Mouse (Mus musculus) liver, embryonic 12.5 days (tissue): Measurements from ENCODE around the gene Lpin2. TPM values are rescaled to one million over a fixed set of nuclear protein-coding genes. Genes with fewer than 3 reads are reported as not detected.

Experiments used
- ATAC-seq: fragments of 200-750 bp; cut with Nextera tagmentation; 2 replicates; pipeline ENCODE4 v1.8.0; 2017; ENCODE audit warnings: moderate number of reproducible peaks, mild to moderate bottlenecking, moderate library complexity
- H3K27ac ChIP-seq: fragments of 300-500 bp; sonication (generic); 2 replicates; pipeline ENCODE4 v1.5.1; 2016; ENCODE audit warnings: mild to moderate bottlenecking
- H3K27me3 ChIP-seq: fragments of 300-500 bp; sonication (generic); replicated peaks from 2 replicates; pipeline ENCODE4 v1.6.1; 2016; ENCODE audit warnings: mild to moderate bottlenecking, moderate library complexity
- H3K36me3 ChIP-seq: fragments of 300-500 bp; sonication (generic); 2 replicates; pipeline ENCODE4 v1.6.1; 2016; ENCODE audit warnings: mild to moderate bottlenecking, moderate library complexity
- H3K4me1 ChIP-seq: fragments of 300-500 bp; sonication (generic); 2 replicates; pipeline ENCODE4 v1.6.1; 2016
- H3K4me2 ChIP-seq: fragments of 300-500 bp; sonication (generic); 2 replicates; pipeline ENCODE4 v1.6.1; 2016; ENCODE audit warnings: mild to moderate bottlenecking, moderate library complexity
- H3K4me3 ChIP-seq: fragments of 300-500 bp; sonication (generic); 2 replicates; pipeline ENCODE4 v1.5.1; 2016; ENCODE audit warnings: mild to moderate bottlenecking, moderate library complexity
- H3K9ac ChIP-seq: fragments of 300-500 bp; sonication (generic); 2 replicates; pipeline ENCODE4 v1.6.1; 2016; ENCODE audit warnings: mild to moderate bottlenecking, moderate library complexity
- H3K9me3 ChIP-seq: fragments of 300-500 bp; sonication (generic); replicated peaks from 2 replicates; pipeline ENCODE4 v1.6.1; 2016; ENCODE audit warnings: mild to moderate bottlenecking, moderate library complexity
- WGBS: fragments of 180-500 bp; shearing (Covaris S2); methylation state at CpG from one replicate; pipeline ENCODE4 v1.1.7; 2016; ENCODE audit not compliant: insufficient replicate concordance; 5-methylcytosine and 5-hydroxymethylcytosine counted together
- polyA plus RNA-seq: library from polyadenylated mRNA; unstranded; fragments of >200 nt; fragmentation: Nextera tagmentation; extraction: Ambion mirVana; gene quantifications from 2 replicates; pipeline ENCODE4 v1.2.1, GENCODE M21; 2016

The Lpin2 gene
- 40.1 and 42.5 TPM in 2 replicates for polyA plus RNA-seq

DNA sequence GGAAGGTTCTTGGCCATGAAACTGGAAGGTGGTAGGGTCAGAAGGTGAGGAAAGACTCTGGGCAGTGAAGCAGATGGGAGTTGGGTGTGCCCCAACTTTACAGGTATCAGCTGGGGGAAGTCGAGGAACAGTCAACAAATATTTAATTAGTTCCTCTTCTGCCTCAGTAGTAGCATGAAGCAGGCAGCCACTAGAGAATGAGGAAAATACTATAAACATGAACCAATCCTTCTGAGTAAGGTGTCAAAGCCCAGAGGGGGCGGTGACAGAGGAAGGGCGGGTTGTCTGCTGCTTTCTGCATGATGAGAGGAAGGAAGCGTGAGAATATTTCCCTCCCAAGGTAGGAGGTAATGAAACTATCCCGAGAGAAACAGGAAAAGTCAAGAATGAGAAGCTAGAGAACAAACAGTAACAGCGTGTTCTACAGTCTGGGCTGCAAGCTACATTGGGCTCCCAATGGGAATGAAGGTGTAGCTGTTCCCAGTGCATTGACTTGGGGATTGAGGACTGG, at the start of gene Lpin2:
Gene Lpin2, plus strand, starts transcription at position 350 of the 511 bp plus-strand sequence.
- ATAC-seq: no peak
- peak within 1 kb of the TSS; percentile 96 for H3K27ac ChIP-seq
- peak within 1 kb of the TSS; percentile 94 for H3K4me2 ChIP-seq
- peaks cover 68% of the 10 kb centered on the region for H3K4me1 ChIP-seq
- peak within 1 kb of the TSS; percentile 100 for H3K9ac ChIP-seq
- H3K36me3 ChIP-seq: no peaks in the 10 kb centered on the region
- H3K27me3 ChIP-seq: no peaks in the 10 kb centered on the region
- 10% methylated on average over 6 of the region's 6 CpGs for WGBS
- H3K9me3 ChIP-seq: no peaks in the 10 kb centered on the region
- peak within 1 kb of the TSS; percentile 96 for H3K4me3 ChIP-seq

DNA sequence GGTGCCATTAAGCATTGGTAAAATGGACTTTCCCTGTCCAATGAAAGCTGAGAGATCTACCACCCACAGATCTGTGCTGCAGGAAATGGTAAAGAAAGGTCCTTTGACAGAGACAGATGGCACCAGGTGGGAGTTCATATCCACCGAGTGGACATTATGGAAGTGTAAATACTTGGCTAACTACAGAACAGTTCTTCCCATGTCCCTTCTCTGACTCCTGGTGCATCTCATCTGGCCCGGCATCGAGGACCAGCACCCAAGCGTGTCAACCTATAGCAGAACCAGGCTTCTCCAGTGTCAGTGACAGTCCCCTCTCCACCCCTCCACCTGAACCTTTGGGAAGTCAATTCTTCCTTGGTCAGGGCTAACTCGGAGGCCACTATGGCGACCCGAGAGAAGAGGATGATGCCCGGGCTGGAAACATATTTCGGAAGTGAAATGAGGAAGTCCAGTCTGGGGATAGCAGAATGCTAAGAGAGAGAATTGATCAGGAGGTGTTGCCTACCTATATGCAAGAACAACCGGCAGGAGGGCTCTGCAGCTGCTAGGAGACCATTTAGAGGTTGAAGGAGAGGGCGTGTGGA, 49.4 kb upstream of the Lpin2 start:
- Histone ChIP-seq H3K27ac (no peak overlapping the region), H3K4me2 (no peak overlapping the region), H3K36me3 (no peaks in the 10 kb centered on the region), H3K4me3 (no peak overlapping the region), H3K9ac (no peak overlapping the region), H3K4me1 (peaks cover 18% of the 10 kb centered on the region), H3K9me3 (no peaks in the 10 kb centered on the region), H3K27me3 (no peaks in the 10 kb centered on the region)
- no peak for ATAC-seq
- WGBS: 54% methylated on average over 11 of the region's 11 CpGs

DNA sequence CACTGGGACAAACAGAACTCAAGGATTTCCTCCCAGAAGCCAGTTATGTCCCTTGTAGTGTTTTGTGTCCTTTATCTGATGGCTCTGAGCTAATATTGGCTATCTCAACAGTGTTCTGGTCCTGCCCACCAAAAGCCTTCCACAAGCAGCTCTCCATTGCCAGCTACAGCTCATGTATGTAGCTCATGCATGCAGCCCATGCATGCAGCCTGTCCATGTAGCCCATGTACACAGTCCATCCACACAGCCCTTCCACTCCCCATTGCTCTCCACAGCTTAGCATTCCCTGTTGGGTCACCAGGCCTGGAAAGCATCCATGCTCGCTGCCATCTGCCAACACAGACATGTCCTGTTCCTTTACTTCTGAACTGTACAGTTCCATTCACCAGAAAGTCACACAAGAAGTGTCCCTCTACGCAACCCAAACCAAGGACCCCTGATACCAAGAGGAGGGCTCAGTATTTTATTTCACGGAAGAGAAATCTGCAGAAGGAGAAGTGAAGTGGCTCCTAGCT, 47.9 kb upstream of the Lpin2 start:
- H3K27ac ChIP-seq: no peak overlapping the region
- H3K9ac ChIP-seq: no peak overlapping the region
- H3K27me3 ChIP-seq: no peaks in the 10 kb centered on the region
- no peak overlapping the region for H3K4me3 ChIP-seq
- H3K4me1 ChIP-seq: peaks cover 14% of the 10 kb centered on the region
- H3K9me3 ChIP-seq: no peaks in the 10 kb centered on the region
- H3K36me3 ChIP-seq: no peaks in the 10 kb centered on the region
- 79% methylated on average over 3 of the region's 3 CpGs for WGBS
- H3K4me2 ChIP-seq: no peak overlapping the region
- ATAC-seq: no peak

DNA sequence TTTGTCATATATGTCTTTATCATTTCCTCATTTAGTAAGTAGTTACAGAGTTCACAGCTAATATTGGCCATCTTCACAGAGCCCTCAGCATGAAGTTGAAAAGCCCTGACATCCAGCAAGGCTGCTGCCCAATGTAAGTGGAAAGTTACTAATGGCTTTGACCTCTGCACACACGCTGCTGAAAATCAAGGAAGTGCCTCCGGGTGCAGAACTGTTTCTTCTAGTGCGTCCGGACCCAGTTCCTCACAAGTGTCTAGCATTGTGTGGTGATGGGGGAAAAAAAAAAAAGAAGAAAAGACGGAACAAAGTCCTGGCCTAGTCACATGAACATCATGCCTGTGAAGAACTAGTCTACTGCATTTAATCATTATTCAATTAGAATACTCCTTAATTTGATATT, 47.3 kb upstream of the Lpin2 start:
- Histone ChIP-seq H3K27ac (no peak overlapping the region), H3K36me3 (no peaks in the 10 kb centered on the region), H3K4me1 (peaks cover 14% of the 10 kb centered on the region), H3K9me3 (no peaks in the 10 kb centered on the region), H3K4me2 (no peak overlapping the region), H3K27me3 (no peaks in the 10 kb centered on the region), H3K4me3 (no peak overlapping the region), H3K9ac (no peak overlapping the region)
- no peak for ATAC-seq
- WGBS: 40% methylated on average over 5 of the region's 5 CpGs

DNA sequence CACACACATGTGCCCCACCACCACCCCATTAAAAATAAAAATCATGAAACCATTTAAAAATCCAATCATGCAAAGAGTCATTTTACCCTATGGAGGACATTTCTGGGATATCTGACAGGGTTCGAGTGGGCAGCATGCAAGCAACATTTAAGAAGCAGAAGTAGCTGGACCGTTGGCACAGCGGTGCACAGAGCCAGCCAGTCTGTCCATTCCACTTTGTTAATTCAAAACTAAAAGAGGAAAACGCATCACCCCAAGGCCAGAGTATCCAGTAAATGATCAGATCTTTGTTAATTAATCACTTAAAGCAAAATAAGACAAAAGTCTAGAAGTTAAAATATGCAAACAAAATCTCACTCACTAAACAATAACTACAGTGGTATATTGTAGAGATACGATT, 46.5 kb upstream of the Lpin2 start:
- Histone ChIP-seq H3K9ac (no peak overlapping the region), H3K27ac (no peak overlapping the region), H3K4me2 (no peak overlapping the region), H3K9me3 (no peaks in the 10 kb centered on the region), H3K36me3 (no peaks in the 10 kb centered on the region), H3K4me3 (no peak overlapping the region), H3K27me3 (no peaks in the 10 kb centered on the region), H3K4me1 (peaks cover 14% of the 10 kb centered on the region)
- 68% methylated on average over 5 of the region's 5 CpGs for WGBS
- ATAC-seq: no peak

DNA sequence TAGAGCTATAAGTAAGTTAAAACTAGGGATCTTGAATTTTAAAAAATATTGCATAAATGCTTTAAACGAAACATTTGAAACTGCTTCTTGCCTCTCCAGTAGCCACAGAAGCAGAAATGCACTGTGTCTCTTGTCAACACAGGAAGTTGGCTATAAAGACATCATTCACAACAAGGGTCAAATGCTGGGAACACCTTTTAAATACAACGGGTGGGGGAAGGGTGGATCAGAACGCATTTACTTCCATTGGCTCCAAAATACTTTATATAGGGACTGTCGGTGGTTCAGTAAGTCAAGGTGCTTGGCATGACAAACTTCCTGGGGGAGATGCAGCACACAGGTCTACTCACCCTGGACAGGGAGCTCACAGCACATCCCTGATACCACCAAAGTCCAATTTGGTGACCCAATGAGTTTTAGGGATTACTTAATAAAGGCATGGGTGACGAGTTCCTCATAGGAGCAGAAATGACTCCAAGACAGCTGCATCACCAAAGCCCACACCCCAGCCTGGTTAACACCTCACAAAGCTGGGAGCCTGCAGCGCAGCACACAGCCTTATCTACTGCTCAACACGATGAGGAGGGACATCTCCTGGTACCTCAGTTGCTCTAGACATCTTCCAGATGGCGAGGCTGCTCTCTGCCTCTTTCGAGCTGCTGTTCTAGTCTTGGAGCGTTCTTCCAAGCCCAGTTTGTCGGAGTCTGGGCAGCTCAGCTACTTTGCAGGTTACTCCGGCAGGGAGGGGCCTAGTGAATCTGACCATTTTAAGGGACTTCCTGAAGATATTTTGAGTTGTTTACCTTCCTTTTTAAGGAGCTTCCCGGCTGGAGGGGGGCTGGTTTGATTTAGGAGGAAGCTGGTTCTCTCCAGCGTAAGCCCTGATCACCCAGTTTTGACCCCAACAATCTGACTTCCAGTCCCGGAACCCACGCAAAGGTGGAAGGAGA, 45.7 kb upstream of the Lpin2 start:
- Histone ChIP-seq H3K9me3 (no peaks in the 10 kb centered on the region), H3K4me2 (no peak overlapping the region), H3K4me1 (peaks cover 14% of the 10 kb centered on the region), H3K27ac (0 out of 2 replicates have a peak overlapping the region, but pooled peaks have one; percentile 0), H3K36me3 (no peaks in the 10 kb centered on the region), H3K27me3 (no peaks in the 10 kb centered on the region), H3K4me3 (no peak overlapping the region), H3K9ac (no peak overlapping the region)
- peak; percentile 75 for ATAC-seq
- WGBS: 47% methylated on average over 16 of the region's 16 CpGs

DNA sequence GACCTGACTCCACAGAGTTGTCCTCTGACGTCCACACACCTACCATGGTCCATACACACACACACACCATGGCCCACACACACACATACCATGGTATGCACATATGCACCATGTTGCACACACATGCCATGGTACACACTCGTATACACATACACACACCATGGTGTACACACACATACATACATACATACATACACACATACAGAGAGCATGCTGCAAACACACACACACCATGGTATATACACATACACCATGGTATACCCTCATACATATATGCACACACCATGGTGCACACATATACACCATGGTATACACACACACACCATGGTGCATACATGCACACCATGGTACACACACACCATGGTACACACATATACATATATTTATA, 45.0 kb upstream of the Lpin2 start:
- no peak overlapping the region for H3K4me2 ChIP-seq
- 55% methylated on average over 2 of the region's 2 CpGs for WGBS
- H3K27me3 ChIP-seq: no peaks in the 10 kb centered on the region
- no peak overlapping the region for H3K27ac ChIP-seq
- H3K9me3 ChIP-seq: no peaks in the 10 kb centered on the region
- peaks cover 14% of the 10 kb centered on the region for H3K4me1 ChIP-seq
- H3K4me3 ChIP-seq: no peak overlapping the region
- H3K36me3 ChIP-seq: no peaks in the 10 kb centered on the region
- no peak for ATAC-seq
- H3K9ac ChIP-seq: no peak overlapping the region

DNA sequence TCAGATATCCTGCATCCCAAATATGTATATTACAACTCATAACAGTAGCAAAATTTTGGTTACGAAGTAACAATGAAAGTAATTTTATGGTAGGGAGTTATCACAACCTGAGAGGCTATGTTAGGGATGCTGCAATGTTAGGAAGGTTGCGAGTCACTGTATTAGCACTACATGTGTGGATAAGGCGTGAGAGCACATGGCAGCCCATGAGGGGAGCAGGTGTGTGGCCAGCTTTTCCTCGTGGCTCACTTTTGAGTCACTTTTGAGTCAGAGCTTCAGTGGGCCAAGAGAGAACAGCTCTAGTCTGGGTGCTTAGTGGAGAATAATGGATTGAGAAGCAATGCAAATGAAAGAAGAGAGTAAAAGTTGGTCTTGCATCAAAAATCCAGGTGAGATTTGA, 40.3 kb upstream of the Lpin2 start:
- Histone ChIP-seq H3K4me2 (no peak overlapping the region), H3K4me1 (peaks cover 36% of the 10 kb centered on the region), H3K36me3 (no peaks in the 10 kb centered on the region), H3K4me3 (no peak overlapping the region), H3K9ac (no peak overlapping the region), H3K27ac (no peak overlapping the region), H3K9me3 (no peaks in the 10 kb centered on the region), H3K27me3 (no peaks in the 10 kb centered on the region)
- 80% methylated on average over 4 of the region's 4 CpGs for WGBS
- no peak for ATAC-seq

DNA sequence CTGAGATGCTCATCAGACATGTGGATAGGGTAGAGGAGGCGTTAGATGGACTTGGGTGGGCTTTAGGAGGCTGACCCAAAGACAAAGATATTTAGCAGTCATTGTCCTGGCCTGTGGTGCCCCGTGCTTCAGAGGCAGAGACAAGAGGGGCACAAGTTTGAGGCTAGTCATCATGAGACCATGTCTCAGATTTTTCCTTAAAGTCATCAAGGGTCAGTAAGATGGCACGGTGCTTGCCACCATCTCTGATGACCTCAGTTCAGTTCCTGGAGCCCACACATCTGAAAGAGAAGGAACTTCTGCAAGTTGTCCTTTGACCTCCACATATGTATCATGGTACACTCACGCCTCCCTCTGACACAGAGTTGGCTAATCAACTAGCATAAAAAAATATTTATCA, 39.2 kb upstream of the Lpin2 start:
- no peak for ATAC-seq
- Histone ChIP-seq H3K36me3 (no peaks in the 10 kb centered on the region), H3K9ac (no peak overlapping the region), H3K4me2 (no peak overlapping the region), H3K27ac (no peak overlapping the region), H3K4me1 (peaks cover 33% of the 10 kb centered on the region), H3K4me3 (no peak overlapping the region), H3K9me3 (no peaks in the 10 kb centered on the region), H3K27me3 (no peaks in the 10 kb centered on the region)
- 58% methylated on average over 4 of the region's 4 CpGs for WGBS

DNA sequence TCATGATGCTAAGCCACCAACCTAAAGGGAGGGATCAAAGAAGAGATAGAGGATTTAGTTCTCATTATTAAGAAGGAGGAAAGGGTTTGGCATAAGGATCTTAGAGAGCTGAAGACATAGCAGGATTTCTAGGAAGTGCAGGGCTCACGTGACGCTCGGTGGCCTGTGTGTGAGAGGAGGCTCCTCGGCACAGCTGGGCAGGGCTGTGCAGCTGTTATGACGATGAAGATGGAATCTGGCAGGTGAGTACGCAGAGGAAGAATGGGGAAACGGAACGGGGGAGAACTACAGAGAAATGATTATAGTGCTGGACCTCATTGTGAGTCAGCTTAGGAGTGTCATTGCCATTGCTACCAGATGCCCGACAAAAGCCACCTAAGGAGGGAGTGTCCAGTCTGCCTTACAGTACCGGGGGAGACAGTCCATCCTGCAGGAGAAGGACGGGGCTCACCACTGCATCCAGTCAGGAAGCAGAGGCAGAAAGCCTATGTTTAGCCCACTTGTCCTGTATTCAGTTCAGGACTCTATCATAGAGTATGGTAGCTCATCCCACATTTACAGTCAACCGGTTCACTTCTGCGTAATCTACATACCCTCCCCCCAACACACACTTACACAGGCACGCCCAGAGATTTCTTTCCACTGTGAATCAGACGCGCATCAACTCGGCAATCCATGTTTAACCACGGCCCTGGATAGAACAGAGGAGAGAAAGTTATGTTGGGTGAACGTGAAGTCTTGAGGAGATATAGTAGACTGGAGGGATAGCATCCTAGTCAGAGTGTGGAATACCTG, 37.8 kb upstream of the Lpin2 start:
- H3K4me2 ChIP-seq: peak overlapping the region; percentile 42
- 67% methylated on average over 19 of the region's 19 CpGs for WGBS
- H3K36me3 ChIP-seq: no peaks in the 10 kb centered on the region
- H3K9me3 ChIP-seq: no peaks in the 10 kb centered on the region
- peaks cover 33% of the 10 kb centered on the region for H3K4me1 ChIP-seq
- peak overlapping the region; percentile 72 for H3K27ac ChIP-seq
- no peak overlapping the region for H3K9ac ChIP-seq
- H3K27me3 ChIP-seq: no peaks in the 10 kb centered on the region
- no peak overlapping the region for H3K4me3 ChIP-seq
- peak; percentile 58 for ATAC-seq

DNA sequence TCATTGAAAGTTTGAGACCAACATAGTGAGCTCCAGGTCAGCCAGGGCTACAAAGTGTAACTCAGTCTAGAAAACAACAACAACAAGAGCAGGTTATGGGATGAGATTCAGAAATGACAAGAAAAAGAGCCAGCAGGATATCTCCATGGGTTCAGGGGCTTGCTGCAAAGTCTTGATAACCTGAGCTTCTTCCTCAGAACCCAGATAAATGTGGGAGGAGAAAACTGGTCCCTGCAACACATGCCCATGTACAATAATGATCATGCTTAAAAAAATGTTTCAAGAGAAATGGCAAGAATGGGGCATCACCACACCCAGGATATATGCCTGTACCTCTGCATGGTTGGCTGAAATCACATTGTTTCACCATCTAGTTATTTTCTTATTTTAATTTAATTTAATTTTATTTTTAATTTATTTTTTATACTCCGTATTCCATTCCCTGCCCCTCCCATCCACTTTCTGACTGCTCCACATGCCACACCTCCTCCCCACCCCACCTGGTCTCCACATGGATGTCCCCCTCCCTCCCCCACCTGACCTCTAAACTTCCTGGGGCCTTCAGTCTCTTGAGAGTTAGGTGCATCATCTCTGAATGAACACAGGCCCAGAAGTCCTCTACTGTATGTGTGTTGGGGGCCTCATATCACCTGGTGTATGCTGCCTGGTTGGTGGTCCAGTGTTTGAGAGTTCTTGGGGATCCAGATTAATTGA, 37.0 kb upstream of the Lpin2 start:
- H3K9ac ChIP-seq: peak overlapping the region; percentile 22; the same call in 1 of the 2 replicates
- H3K27me3 ChIP-seq: no peaks in the 10 kb centered on the region
- H3K36me3 ChIP-seq: no peaks in the 10 kb centered on the region
- H3K27ac ChIP-seq: peak overlapping the region; percentile 72
- H3K4me2 ChIP-seq: peak overlapping the region; percentile 42
- WGBS: 67% methylated on average over 1 of the region's 1 CpGs
- no peak overlapping the region for H3K4me3 ChIP-seq
- ATAC-seq: peak; percentile 90
- peaks cover 33% of the 10 kb centered on the region for H3K4me1 ChIP-seq
- no peaks in the 10 kb centered on the region for H3K9me3 ChIP-seq
